Mouse (Mus musculus): ENCODE measurements around the gene Hcfc1. TPM values are rescaled to one million over a fixed set of nuclear protein-coding genes. Genes with fewer than 3 reads are reported as not detected.

Hcfc1 gene
- polyA plus RNA-seq (2015; fragmentation: Nextera tagmentation; extraction: Ambion mirVana) = 20.1 and 20.3 TPM in 2 replicates

GRCm38 (mm10) chrX:73966248-73967176 lies at the start of gene Hcfc1:
Gene Hcfc1 (minus strand): TSS chrX:73966357.

GRCm38 (mm10) chrX:73930402-73931062 lies 35.6 kb downstream of the Hcfc1 start, which contains the start of gene Renbp:
Gene Renbp (minus strand): TSS chrX:73930850.

DNA sequence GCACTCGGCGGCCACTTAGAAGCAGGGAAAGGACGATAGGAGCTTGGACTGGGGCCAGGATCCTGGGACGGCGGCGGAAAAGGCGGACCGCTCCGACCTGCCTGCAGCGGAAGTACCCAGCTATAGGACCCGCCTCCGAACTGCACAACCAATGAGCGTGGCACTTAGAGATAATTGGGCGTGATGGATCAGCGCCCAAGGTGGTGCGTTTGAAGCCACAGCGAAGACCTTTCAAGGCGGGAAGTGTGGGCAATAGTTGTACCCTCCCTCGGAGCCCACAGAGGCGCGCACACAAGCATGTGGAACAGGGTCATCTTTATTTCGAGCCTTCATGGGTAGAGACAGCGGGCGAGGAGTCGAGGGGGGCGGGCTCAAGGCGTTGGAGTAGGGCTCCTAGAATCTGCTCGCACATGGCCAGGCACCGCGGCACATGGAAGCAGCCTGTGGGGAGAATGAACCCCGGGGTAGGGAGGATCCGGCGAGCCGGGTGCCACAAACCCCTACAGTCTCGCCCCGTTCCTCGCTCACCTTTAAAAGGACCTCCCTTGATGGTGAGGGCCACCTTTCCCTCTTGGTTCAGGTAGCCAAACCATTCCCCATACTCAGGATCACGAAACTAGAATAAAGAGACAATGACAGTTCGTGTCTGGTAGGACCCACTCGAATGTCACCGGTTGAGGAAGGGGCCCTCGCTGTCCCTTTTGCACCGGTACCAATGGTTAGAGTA lies 44.2 kb downstream of the Hcfc1 start, which contains the start of the genes Arhgap4 and Naa10:
TSS of gene Arhgap4 (minus strand) at position 48 of the 727 bp plus-strand sequence.
TSS of gene Naa10 (minus strand) at position 122 of the 727 bp plus-strand sequence.

GRCm38 (mm10) chrX:73895719-73896118 lies 70.4 kb downstream of the Hcfc1 start, which contains the start of gene L1cam:
Gene L1cam (minus strand): TSS chrX:73896105.

Other genes with a start within 250 kb of the Hcfc1 start
- gene Abcd1, start 249.8 kb downstream of the Hcfc1 start, polyA plus RNA-seq (2015; fragmentation: Nextera tagmentation; extraction: Ambion mirVana) = 16.4 and 17.3 TPM in 2 replicates
- 1.3 and 1.6 TPM in 2 replicates for gene Plxnb3, start 209.3 kb downstream of the Hcfc1 start, polyA plus RNA-seq (2015; fragmentation: Nextera tagmentation; extraction: Ambion mirVana)
- gene Srpk3, start 192.0 kb downstream of the Hcfc1 start, polyA plus RNA-seq (2015; fragmentation: Nextera tagmentation; extraction: Ambion mirVana) = 218 and 242 TPM in 2 replicates
- 282 and 317 TPM in 2 replicates for gene Idh3g, start 179.5 kb downstream of the Hcfc1 start, polyA plus RNA-seq (2015; fragmentation: Nextera tagmentation; extraction: Ambion mirVana)
- 163 and 171 TPM in 2 replicates for gene Ssr4, start 179.3 kb downstream of the Hcfc1 start, polyA plus RNA-seq (2015; fragmentation: Nextera tagmentation; extraction: Ambion mirVana)
- 0.16 and 0.26 TPM in 2 replicates for gene Pdzd4, start 141.4 kb downstream of the Hcfc1 start, polyA plus RNA-seq (2015; fragmentation: Nextera tagmentation; extraction: Ambion mirVana)
- 0.10 TPM in 1 of 2 replicates, not detected in the other for gene Avpr2, start 74.3 kb downstream of the Hcfc1 start, polyA plus RNA-seq (2015; fragmentation: Nextera tagmentation; extraction: Ambion mirVana)
- gene L1cam, start 70.3 kb downstream of the Hcfc1 start, polyA plus RNA-seq (2015; fragmentation: Nextera tagmentation; extraction: Ambion mirVana) = 0.58 and 0.63 TPM in 2 replicates
- 0.77 and 2.1 TPM in 2 replicates for gene Arhgap4, start 44.5 kb downstream of the Hcfc1 start, polyA plus RNA-seq (2015; fragmentation: Nextera tagmentation; extraction: Ambion mirVana)
- 94.8 and 99.2 TPM in 2 replicates for gene Naa10, start 44.4 kb downstream of the Hcfc1 start, polyA plus RNA-seq (2015; fragmentation: Nextera tagmentation; extraction: Ambion mirVana)
- 18.0 and 21.0 TPM in 2 replicates for gene Renbp, start 35.5 kb downstream of the Hcfc1 start, polyA plus RNA-seq (2015; fragmentation: Nextera tagmentation; extraction: Ambion mirVana)
- gene Irak1, start 57.6 kb upstream of the Hcfc1 start, polyA plus RNA-seq (2015; fragmentation: Nextera tagmentation; extraction: Ambion mirVana) = 37.5 and 40.1 TPM in 2 replicates
- gene Opn1mw, start 161.1 kb upstream of the Hcfc1 start, polyA plus RNA-seq (2015; fragmentation: Nextera tagmentation; extraction: Ambion mirVana) = 0.79 TPM in 1 of 2 replicates, not detected in the other
- gene Mecp2, start 169.0 kb upstream of the Hcfc1 start, polyA plus RNA-seq (2015; fragmentation: Nextera tagmentation; extraction: Ambion mirVana) = 14.6 and 14.9 TPM in 2 replicates
- not detected in 2 replicates for gene Tex28, start 201.5 kb upstream of the Hcfc1 start, polyA plus RNA-seq (2015; fragmentation: Nextera tagmentation; extraction: Ambion mirVana)
- gene Tktl1, start 210.9 kb upstream of the Hcfc1 start, polyA plus RNA-seq (2015; fragmentation: Nextera tagmentation; extraction: Ambion mirVana) = not detected in 2 replicates